Mouse (Mus musculus): ENCODE results near the gene Gm20388.

Gene Gm20388

DNA sequence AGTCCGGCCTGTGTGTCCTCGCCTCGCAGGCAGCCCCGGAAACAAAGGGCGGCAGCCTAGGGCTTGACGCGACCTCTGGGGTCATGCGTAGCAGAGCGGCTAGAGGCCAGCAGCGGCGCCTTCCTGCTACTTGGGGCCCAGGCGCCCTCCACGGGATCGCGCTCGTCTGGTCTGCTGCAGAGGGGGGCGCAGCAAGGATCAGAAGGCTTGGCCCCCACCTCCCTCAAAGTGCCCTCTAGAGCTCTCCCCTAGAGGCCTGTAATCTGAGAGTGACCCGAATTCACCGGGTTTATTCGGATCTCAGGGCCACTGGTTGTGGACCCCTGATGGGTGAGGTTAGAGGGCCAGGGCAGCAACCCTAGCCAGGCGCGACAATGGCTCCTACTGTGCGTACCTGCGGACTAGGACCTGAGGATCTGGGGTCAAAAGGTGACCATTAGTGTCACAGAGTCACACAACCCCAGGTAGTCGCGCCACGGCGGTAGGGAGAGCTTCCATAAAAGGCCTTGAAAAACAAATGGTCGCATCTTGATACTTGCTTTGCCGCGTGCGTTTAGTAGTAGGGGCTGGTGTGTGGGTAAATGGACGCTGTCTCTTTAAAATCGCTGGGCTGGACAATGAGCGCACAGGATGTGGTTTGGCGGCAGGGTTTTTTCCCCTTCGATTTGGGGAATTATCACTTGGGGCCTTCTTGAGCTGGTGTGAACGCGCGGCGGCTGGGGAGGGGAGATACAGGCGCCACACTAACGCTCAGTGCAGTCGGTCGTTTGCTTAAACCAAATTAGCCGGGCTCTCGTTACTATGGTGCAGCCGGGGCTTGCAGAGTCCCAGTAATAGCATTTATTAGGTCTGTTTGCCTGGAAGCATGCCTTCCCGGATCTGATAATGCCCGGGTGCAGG is 576.1 kb downstream of the Gm20388 start:
- peak; percentile 63 to 74 for DNase-seq

DNA sequence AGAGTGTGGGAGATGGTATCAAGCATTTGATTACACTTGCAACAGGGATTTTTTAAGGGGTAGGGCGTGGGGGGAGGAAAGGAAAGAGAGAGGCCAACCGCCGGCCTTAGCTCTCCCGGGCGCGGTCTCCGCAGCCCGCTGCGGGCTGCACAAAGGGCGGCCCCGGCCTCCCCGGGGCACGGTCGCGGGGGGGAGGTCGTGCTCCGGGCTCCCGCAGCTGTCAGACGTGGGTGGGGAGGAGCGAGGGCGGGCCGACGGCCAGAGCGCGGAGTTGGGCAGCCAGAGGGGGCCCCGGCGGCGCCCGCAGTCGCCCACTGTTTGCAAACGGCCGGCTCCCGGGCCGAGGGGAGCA is 576.7 kb downstream of the Gm20388 start:
- no peak for DNase-seq

DNA sequence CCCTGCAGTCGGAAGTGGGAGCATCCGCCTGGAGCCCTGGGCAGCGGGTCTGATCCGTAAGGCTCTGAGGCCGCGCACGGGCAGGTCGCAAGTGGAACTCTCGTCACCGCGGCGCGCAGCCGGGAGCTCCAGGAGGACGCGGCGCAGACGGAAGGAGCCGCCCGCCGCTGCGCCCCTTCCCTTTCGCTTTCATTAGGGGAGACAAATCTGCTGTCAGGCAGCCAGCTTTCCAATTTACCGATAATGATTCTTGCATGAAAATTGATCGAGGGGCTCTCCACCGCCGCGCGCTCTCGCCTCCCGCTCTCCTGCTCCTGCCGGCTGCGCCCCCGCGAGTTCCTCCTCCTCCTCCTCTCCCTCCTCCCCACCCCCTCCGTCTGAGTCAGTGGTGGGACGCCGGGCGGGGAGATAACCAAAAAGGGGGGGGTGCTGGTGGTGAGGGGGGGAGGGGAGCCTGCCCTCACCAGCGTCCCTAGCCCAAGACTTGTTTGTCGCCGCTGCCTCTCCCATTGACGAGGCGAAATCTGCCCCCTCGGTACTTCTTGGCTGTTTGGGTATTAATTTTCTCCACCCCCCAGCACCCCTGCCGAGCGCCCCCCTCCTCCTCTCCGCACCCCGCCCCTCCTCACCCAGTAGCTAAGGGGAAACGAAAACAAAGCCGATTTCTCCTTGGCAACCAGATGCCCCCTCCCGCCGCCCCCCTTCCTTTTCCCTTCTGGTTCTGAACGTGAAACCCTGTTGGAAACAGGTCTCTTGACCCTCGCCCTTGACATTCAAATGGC is 577.3 kb downstream of the Gm20388 start:
- peak; percentile 80 to 83 for DNase-seq

DNA sequence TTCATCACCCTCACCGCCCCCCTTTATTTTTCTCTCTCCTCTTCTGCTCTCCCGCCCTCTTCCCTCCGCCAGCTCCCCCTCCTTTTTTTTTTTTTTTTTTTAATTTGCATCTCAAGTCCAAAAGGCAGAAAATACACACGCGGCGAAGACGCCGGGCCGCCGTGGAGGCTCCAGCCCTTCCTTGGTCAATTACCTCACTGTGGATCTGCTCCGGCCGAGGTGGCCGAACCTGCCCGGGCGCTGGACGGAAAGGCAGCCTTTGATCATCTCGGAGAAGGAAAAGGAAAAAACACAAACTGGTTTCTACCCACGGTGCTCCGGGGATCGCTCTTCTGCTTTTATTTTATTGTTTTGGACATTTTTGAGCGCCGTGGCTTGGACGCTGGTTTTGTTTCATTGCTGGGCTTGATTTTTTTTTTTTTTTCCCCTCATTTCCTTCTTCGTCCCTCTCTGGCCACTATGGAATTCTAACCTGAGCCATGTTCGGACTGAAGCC is 578.0 kb downstream of the Gm20388 start:
- DNase-seq: peak; percentile 72 to 74

DNA sequence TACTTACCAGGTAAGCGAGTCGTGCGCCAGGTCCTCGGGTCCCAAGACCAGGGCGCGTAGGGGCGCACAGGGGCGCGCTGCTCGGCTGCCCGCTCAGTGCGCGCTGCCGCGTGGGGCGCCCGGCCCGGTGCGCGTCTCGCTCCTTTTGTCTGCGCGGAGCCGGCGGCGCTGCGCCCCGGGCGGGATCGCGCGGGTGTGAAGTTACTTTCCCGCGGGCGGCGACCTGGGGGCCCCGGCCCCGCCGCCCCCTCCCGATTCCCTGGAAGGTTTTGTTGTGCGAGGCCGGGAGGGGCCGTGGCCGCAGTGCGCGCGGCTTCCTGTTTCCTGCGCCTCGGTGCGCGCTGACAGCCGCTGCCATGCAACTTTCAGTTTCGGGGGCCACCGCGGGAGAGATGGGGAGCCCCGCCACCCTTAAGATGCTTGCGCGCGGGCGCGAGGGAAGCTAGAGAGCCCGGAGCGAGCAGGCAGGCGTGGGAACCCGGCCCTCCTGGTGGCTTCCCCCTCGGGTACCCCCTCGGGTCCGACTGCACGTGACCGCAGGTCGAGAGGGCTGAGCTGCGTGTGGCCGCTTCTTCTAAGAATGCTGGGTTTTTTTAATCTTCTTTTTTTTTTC is 578.6 kb downstream of the Gm20388 start:
- DNase-seq: peak in 1 of 2 experiments; percentile 70

DNA sequence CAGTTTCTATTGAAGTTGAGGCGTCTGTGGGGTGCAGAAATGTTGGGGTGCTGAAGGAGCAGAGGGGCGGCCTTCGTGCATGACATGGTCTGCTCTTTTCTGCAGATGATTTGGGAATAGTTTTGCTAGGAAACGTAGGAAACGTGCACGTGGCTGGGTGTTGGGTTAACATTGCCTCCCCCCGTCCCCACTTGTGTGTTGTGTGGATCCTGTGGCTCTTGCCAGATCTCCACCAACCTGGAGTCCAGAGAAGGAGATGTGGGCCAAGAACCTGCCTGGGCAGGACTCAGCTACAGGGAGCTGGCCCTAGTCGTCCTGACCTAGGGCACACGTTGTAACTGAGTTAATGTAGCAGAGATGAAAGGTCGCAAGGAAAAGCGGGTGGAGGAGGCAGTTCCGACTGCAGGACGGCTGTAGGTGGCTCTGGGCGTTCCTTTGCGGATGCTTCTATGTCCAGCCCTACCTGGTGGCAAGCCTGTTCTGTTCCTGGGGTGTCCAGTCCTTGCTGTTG is 579.2 kb downstream of the Gm20388 start:
- peak; percentile 69 to 74 for DNase-seq

GRCm38 (mm10) chr8:120490354-120491141 is 579.9 kb downstream of the Gm20388 start:
- DNase-seq: no peak

GRCm38 (mm10) chr8:120491166-120491793 is 580.6 kb downstream of the Gm20388 start:
- no peak for DNase-seq

DNA sequence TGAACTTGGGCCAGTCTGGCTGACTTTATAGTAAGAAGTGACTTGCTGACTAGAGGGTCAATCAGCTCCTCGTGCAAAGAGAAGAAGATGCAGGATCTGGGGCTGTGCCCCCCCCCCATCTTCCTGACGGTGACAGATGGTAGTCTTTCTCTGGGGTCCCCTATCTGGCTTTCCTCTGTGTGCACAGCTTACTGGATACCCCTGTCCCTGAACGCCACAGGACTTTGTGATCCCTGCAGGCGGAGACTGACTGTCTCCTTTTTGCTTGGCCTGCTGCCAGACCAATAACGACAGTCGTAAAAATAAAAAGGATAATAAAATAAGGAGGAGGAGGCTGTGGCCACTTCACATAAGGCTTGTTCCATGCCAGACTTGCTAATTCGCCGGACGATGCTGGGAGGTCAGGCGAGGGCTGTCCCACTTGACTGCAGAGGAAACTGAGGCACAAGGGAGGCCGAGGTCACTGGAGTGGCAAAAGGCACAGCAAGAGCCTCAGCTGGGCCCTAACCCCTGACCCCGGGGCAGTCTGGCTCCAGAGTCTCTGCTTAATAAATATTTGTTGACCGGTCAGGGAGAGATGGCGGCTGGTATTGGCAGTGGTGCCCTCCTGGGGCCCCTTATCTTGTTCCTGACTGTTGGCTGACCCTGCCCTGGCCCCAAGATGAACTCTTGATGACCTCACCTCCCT is 581.7 kb downstream of the Gm20388 start:
- DNase-seq: no peak

GRCm38 (mm10) chr8:120492881-120493220 is 582.2 kb downstream of the Gm20388 start:
- DNase-seq: no peak

- no peak for DNase-seq
Measured at GRCm38 (mm10) chr8:120493508-120494464, 583.1 kb downstream of the Gm20388 start.

DNA sequence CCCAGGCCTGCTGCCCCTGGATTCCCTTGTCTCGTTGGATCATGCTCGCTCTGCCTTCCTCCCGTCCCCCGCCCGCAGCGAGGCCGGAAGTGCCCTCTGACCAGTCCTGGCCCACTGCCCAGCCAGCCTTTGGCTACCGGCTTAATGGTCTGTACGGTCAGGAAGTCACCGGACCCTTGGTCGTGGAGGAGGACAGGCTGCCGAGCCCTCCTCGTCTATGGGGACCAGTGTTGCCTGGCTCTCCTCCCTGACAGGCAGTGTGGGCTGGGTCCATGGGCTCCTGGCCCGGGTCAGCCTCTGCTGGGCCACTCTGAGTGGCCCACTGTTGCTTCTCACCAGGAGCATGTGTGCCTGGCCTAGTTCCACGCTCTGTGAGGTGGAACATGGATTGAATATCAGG is 584.3 kb downstream of the Gm20388 start:
- peak; percentile 72 to 82 for DNase-seq

DNA sequence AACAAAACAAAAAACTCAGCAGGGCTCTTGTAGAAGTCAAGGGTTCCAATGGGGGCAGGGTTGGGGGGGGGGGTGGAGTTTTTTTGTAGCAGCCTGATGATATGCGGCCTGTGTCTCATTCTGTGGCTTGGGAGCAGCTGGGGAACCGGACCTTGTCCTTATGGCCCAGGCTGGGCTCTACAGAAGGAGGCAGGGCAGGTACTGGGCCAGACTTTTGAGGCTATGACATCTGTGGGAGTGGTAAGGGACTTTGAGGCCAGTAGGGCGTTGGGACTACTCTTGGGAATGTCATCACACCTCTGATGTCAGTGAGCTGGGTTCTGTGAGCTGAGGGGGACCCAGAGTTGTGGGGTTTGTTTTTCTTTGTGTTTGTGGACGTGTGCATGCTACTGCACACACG is 584.8 kb downstream of the Gm20388 start:
- no peak for DNase-seq

DNA sequence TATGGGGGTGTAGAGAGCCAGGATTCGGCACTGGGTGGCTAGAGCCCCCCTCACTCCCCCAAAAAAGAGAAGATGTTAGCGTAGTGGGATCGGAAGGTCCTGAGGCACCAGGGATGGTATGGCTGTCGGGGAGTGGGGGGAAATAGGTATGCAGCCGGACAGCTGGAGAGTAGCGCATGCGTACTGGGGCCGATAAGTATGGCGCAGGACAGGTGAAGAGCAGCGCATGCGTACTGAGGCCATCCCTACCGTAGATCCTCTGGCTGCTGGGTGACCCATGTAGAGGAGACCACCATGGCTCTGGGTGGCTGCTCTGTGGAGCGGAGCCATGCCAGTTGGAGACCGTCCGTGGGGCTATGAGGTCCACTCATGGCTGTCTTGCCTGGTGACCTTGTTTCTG is 585.8 kb downstream of the Gm20388 start:
- DNase-seq: no peak

DNA sequence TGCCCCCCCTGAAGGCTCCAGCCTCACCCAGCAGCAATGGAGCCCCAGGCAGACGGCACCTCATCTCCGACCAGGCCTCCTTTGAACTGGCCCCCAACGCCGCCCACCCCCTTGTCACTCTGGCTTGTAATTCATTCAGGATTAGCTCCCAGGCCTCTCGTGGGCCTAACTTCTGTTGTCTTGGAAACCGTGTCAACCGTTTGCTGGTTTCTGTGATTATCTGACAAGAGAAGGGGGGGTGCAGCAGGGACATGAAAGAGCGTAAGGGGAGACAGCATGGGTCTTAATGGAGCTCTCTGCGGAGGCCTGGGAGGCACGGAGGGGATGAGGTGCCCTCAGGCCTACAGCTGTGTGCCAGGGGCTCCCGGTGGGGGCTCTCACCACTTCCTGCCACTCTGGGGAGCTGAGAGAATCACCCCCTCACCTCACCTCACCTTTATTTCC is 586.9 kb downstream of the Gm20388 start:
- no peak for DNase-seq

DNA sequence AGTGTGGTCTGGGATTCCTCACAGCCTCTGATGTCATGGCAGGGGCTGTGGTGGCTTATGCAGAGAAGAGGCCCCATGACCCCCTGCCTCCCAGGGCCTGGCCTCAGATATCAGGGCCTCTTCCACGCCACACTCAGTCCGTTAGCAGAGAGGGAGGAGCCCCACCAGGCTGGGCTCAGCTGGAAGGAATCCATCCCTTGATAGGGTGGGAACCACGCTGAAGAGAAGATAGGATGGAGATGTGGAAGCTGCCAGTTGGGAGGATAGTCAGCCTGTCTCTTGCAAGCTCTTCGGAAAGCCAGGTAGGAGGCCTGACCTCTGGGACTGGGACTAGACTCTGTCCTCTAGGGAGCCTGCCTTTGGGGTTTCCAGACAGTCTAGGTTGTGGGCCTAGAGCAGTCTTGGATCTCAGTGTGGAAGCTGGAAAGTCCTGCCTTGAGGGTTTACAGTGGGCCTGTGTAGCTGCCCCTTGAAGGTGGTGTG is 587.7 kb downstream of the Gm20388 start:
- no peak for DNase-seq

DNA sequence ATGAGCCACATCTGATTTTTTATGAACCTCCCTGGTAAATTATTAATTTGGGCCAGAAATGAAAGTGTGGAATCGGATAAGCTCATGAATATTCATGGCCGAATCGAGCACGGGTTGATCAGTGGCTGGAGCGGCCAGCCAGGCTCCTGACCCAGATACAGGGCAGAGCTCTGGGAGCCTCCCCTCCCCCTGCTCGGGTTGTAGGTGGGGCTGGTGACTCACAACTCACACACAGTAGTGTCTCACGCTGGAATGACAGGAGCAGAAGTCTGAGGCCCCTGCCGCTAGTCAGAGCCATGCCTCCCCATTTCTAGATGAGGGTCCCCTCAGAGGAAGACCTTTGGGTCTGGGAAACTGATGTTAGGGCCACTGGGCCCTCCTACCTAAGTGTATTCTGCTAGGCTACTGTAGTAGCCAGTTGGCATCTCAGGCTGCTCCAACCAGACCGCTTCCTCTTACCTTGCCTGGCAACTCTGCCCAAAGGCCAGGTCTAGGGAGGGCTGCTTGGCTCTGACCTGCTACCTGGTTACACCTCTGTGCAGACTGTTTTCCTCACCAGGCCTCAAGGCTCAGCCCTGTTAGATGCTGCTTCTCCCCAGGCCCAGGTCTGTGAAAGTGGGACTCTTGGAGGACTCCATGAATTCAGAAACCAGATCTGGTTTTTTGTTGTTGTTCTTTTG is 588.4 kb downstream of the Gm20388 start:
- DNase-seq: peak; percentile 75 to 81

DNA sequence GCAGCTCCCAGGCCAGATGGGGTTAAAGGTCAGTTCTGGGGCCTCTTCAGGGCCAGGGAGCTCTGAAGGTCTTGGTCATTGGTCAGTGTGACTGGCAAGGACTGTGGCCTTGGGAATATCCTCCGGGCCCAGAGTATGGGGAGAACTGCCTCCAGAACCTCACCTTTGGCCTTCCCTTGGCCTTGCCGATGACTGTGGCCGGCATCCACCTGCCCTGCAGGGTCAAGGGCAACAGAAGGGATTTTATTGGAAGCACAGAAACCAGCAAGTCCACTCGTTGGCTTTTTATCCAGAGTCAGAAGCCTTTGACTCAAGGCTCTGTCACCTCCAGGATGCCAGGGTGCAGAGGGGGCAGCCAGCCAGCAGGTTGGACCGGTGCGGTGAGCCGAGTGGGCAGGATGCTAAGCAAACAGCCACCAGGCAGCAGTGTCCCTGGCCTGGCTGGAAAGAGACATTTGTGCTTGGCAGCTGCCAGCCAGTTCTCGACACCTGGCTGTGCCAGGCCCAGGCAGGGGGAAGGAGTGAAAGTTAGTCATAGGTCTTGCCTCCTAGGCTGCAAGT is 590.1 kb downstream of the Gm20388 start:
- peak in 1 of 2 experiments; percentile 65 for DNase-seq

GRCm38 (mm10) chr8:120501426-120501825 is 590.8 kb downstream of the Gm20388 start:
- no peak for DNase-seq
